Mouse (Mus musculus): Measurements from ENCODE around the gene Gm2004. TPM values are rescaled to one million over a fixed set of nuclear protein-coding genes. Genes with fewer than 3 reads are reported as not detected.

The Gm2004 gene
- polyA plus RNA-seq (2017; shearing (Covaris generic)), result 1 to 10 TPM in 1 of 2 experiments, under 1 TPM in 1; 0.54 to 3.3 TPM

GRCm38 (mm10) chr2:176149725-176150124, at the start of gene Gm2004:
Gm2004 (minus strand) TSS chr2:176149825.

Other genes starting within 250 kb of the Gm2004 start
- gene Zfp966, start 218.7 kb downstream of the Gm2004 start, polyA plus RNA-seq (2017; shearing (Covaris generic)), result 1 to 10 TPM; 1.7 to 4.9 TPM
- gene Gm2026, start 184.5 kb downstream of the Gm2004 start, polyA plus RNA-seq (2017; shearing (Covaris generic)), result 1 to 10 TPM; 3.7 to 9.4 TPM
- 1 to 10 TPM; 6.9 to 7.2 TPM for gene 2210418O10Rik, start 76.7 kb upstream of the Gm2004 start, polyA plus RNA-seq (2017; shearing (Covaris generic))
- gene Gm11009, start 169.7 kb upstream of the Gm2004 start, polyA plus RNA-seq (2017; shearing (Covaris generic)), result not detected